Mouse (Mus musculus) lung, embryonic 14.5 days (tissue): ENCODE data around the gene Olfr68. TPM values are rescaled to one million over a fixed set of nuclear protein-coding genes. Genes with fewer than 3 reads are reported as not detected.
"Not testable (repeated sequence)": the region's sequence is repeated elsewhere in the genome, so short reads cannot be mapped to it uniquely, and the experiment has no call there.

Source experiments
- ATAC-seq: fragments of 200-750 bp; cut with Nextera tagmentation; 2 replicates; pipeline ENCODE4 v1.8.0; 2017; ENCODE audit warnings: mild to moderate bottlenecking, moderate TSS enrichment, moderate library complexity; ENCODE audit not compliant: insufficient read depth
- DNase-seq: peaks from one replicate; pipeline ENCODE4 v3.0.0-alpha.2; 2015
- H3K27ac ChIP-seq: fragments of 300-500 bp; sonication (generic); 2 replicates; pipeline ENCODE4 v1.5.1; 2014; ENCODE audit warnings: low read depth, mild to moderate bottlenecking, moderate library complexity
- H3K27me3 ChIP-seq: fragments of 300-500 bp; sonication (generic); 2 replicates; pipeline ENCODE4 v1.6.1; 2014; ENCODE audit warnings: low read length, control low read depth; ENCODE audit not compliant: insufficient read depth
- H3K36me3 ChIP-seq: fragments of 300-500 bp; sonication (generic); 2 replicates; pipeline ENCODE4 v1.6.1; 2014; ENCODE audit warnings: control low read depth; ENCODE audit not compliant: insufficient read depth
- H3K4me1 ChIP-seq: fragments of 300-500 bp; sonication (generic); 2 replicates; pipeline ENCODE4 v1.6.1; 2014; ENCODE audit warnings: antibody characterized with exemption, control low read depth; ENCODE audit not compliant: insufficient read depth
- H3K4me2 ChIP-seq: fragments of 300-500 bp; sonication (generic); 2 replicates; pipeline ENCODE4 v1.6.1; 2014; ENCODE audit warnings: mild to moderate bottlenecking
- H3K4me3 ChIP-seq: fragments of 300-500 bp; sonication (generic); 2 replicates; pipeline ENCODE4 v1.5.1; 2014; ENCODE audit warnings: low read depth, low read length
- H3K9ac ChIP-seq: fragments of 300-500 bp; sonication (generic); 2 replicates; pipeline ENCODE4 v1.6.1; 2014
- H3K9me3 ChIP-seq: fragments of 300-500 bp; sonication (generic); 2 replicates; pipeline ENCODE4 v1.6.1; 2016; ENCODE audit warnings: low read depth, low read length, control low read depth
- CTCF ChIP-seq: IDR thresholded peaks from 2 replicates; pipeline ENCODE4 v1.5.1; 2016; ENCODE audit warnings: antibody characterized with exemption, low read depth
- WGBS: fragments of 180-500 bp; shearing (Covaris S2); extraction: QIAGEN DNeasy Blood & Tissue Kit; methylation state at CpG from one replicate; pipeline ENCODE4 v1.1.7; 2014; 5-methylcytosine and 5-hydroxymethylcytosine counted together
- polyA plus RNA-seq: library from polyadenylated mRNA; unstranded; fragments of >200 nt; fragmentation: Nextera tagmentation; extraction: Ambion mirVana; gene quantifications from 2 replicates; pipeline ENCODE4 v1.2.1, GENCODE M21; 2014

Olfr68 gene
- polyA plus RNA-seq, 1 experiment from 2014 or later, result not detected

DNA sequence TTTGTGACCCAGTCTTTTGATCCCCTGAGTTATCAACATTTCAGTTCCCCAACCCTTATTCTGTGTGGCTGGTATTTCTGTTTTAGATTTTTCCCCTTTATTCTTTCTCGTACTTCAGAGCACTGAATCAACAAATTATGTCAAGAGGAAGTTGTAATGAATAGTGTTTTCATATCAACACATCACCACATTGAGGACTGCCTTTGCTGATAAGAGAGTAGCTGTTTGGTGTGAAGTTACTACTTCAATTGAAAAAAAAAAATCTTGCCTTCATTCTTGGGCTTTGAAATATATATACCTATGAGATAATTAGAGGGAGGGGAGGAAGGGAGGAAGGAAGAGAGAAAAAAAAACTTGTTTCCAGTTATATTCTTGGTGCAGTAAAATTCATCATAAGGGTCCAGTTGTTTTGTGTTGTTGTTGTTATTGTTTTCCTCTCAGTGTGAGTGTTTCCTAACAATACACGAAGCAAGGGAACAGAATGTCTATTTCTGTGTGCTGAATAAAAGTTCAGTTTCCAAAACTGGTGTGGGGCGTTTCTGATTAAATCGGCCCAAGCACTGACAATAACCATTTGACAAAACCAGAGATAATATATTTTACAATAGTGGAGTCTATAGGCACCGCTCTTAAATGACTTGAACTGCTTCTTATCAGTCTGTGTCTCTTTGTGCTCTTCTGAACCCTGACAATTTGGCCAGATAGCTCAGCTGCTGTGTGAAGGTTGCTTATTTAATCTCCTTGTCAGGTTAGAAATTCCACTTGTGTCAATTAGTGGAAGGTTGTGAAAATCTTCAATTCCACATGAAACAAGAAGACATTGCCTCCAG, 29.7 kb upstream of the Olfr68 start:
- WGBS, result 31% methylated on average over 5 of the region's 5 CpGs
- no peak overlapping the region for H3K9ac ChIP-seq
- DNase-seq, result no peak
- H3K4me3 ChIP-seq, result no peak overlapping the region
- no peak for ATAC-seq
- no peaks in the 10 kb centered on the region for H3K9me3 ChIP-seq
- TF ChIP-seq CTCF, result no peak
- no peak overlapping the region for H3K4me2 ChIP-seq
- H3K27me3 ChIP-seq, result no peaks in the 10 kb centered on the region
- no peak overlapping the region; the same call in 1 of the 2 replicates for H3K27ac ChIP-seq
- no peaks in the 10 kb centered on the region for H3K4me1 ChIP-seq
- no peaks in the 10 kb centered on the region for H3K36me3 ChIP-seq

- 64% methylated on average over 2 of the region's 2 CpGs for WGBS
- ATAC-seq, DNase-seq, H3K4me1 ChIP-seq, H3K36me3 ChIP-seq, H3K9ac ChIP-seq, H3K4me3 ChIP-seq, H3K27ac ChIP-seq, H3K9me3 ChIP-seq, H3K27me3 ChIP-seq, H3K4me2 ChIP-seq: not testable (repeated sequence)
Measured at GRCm38 (mm10) chr7:103808120-103808519, 28.6 kb upstream of the Olfr68 start.

- TF ChIP-seq CTCF, result peak; percentile 63
Measured at GRCm38 (mm10) chr7:103806856-103807255, 27.4 kb upstream of the Olfr68 start.

DNA sequence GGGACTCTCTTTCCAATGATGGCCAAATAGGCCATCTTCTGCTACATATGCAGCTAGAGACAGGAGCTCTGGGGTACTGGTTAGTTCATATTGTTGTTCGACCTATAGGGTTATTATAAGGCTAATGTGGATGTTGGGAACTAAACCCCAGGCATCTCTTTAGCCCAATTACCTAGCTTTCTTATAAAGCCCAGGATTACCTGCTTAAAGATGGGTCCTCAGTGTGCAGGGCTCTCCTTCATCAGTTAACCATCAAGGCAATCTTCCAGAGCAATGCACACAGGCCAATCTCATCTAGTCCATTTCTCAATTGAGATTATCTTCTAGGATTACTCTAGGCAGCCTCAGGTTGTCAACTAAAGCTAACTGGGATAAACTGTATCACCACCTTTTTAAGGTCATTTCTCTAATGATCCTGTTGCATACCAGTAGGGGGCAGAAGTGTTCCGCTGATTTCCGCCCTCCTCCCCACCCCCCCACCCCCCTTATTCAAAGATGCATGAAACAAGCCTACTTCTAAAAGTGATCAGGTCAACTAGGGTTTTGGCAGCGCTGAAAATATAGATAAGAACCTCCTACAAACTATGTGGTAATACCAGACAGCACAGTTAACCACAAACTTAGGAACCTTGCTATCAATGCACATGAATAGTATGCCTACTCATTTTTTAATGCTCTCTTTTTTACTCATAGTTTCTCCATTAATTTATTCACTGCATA, 13.3 kb upstream of the Olfr68 start:
- H3K9me3 ChIP-seq, result no peaks in the 10 kb centered on the region
- DNase-seq (no peak), ATAC-seq (no peak)
- no peaks in the 10 kb centered on the region for H3K27me3 ChIP-seq
- H3K4me1 ChIP-seq, result no peaks in the 10 kb centered on the region
- no peak overlapping the region for H3K4me2 ChIP-seq
- no peak overlapping the region for H3K4me3 ChIP-seq
- no peaks in the 10 kb centered on the region for H3K36me3 ChIP-seq
- no peak overlapping the region for H3K27ac ChIP-seq
- whole genome bisulfite sequencing, result 24% methylated on average over 4 of the region's 4 CpGs
- no peak for TF ChIP-seq CTCF
- H3K9ac ChIP-seq, result no peak overlapping the region

More at GRCm38 (mm10) chr7:103806856-103807255, 27.4 kb upstream of the Olfr68 start:
- no peak overlapping the region for H3K4me3 ChIP-seq
- no peak overlapping the region for H3K4me2 ChIP-seq
- 66% methylated on average over 1 of the region's 1 CpGs for WGBS
- H3K9me3 ChIP-seq, result no peaks in the 10 kb centered on the region
- no peak overlapping the region for H3K9ac ChIP-seq
- H3K36me3 ChIP-seq, result no peaks in the 10 kb centered on the region
- no peak overlapping the region for H3K27ac ChIP-seq
- H3K4me1 ChIP-seq, result no peaks in the 10 kb centered on the region
- ATAC-seq (no peak), DNase-seq (peak; percentile 78)
- no peaks in the 10 kb centered on the region for H3K27me3 ChIP-seq

DNA sequence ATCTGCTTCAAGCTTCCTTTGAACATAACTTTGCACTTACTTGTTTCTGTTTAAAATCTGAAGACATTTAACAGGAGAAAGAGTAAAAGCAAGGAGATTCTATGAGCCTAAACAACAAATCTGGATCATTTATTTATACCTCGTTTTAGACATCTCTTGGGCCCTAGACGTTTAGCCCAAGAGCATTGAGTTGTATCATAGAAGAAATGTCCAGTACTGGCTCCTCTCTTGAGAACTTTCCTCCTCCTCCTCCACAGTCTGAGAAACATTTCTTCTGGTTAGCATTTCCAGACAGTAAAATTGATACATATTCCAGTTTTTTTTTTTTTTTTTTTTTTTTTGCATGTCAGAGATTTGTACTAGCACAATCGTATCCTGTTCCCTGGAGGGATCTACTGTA, 12.2 kb upstream of the Olfr68 start, which contains the start of gene Olfr67:
Gene Olfr67 (minus strand): TSS at position 101 of the 400 bp plus-strand sequence.
- Histone ChIP-seq H3K27me3 (no peaks in the 10 kb centered on the region), H3K9me3 (no peaks in the 10 kb centered on the region), H3K9ac (no peak within 1 kb of the TSS), H3K4me2 (no peak within 1 kb of the TSS), H3K27ac (no peak within 1 kb of the TSS), H3K4me3 (no peak within 1 kb of the TSS), H3K36me3 (no peaks in the 10 kb centered on the region), H3K4me1 (no peaks in the 10 kb centered on the region)
- no peak for TF ChIP-seq CTCF
- WGBS, result 66% methylated on average over 3 of the region's 3 CpGs
- DNase-seq, result no peak
- no peak for ATAC-seq

- not testable (repeated sequence) for H3K27ac ChIP-seq
- WGBS, result 88% methylated on average over 4 of the region's 4 CpGs
Measured at GRCm38 (mm10) chr7:103777652-103778051, 1.8 kb downstream of the Olfr68 start.

DNA sequence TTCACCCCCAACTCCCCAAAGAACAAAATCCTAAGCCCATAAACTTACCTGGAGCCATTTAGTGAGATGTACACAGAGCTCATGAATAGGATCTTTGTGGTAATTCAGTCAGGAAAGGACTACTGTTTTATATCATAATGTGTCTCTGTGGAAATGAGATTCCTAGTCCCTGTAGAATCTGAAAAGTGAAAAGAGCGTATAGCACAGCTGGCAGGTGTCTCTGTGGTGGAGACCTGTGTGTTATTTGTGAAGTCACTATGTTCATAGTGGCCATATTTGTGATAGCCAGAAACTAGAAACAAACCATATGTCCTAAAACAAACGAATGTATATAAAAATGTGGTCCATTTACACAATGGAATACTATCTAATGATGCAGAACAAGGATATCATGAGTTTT, 8.0 kb downstream of the Olfr68 start, which contains the start of gene Olfr69:
Gene Olfr69 (minus strand): TSS at position 101 of the 400 bp plus-strand sequence.
- WGBS, result 60% methylated on average over 2 of the region's 2 CpGs
- Histone ChIP-seq H3K4me3 (no peak within 1 kb of the TSS), H3K9me3 (no peaks in the 10 kb centered on the region)

More at GRCm38 (mm10) chr7:103777652-103778051, 1.8 kb downstream of the Olfr68 start:
- H3K4me2 ChIP-seq, H3K27me3 ChIP-seq, H3K4me1 ChIP-seq, ATAC-seq, DNase-seq, H3K4me3 ChIP-seq, H3K9me3 ChIP-seq, H3K9ac ChIP-seq, H3K36me3 ChIP-seq: not testable (repeated sequence)

DNA sequence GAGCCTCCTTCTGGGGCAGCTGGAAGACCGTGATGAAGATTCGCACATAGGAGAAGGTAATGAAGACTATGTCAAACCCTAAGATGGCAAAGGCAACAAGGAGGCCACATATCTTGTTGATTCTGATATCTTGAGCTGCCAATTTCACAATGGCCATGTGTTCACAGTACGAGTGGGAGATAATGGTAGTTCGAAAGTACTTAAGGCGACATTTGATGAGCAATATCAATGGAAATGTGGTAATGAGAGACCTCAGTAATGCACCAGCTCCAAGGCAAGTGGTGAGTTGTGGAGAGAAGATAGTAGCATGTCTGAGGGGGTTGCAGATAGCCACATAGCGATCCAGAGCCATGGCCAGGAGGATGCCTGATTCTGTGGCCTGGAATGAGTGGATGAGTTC, 11.8 kb downstream of the Olfr68 start:
- not testable (repeated sequence) for H3K36me3 ChIP-seq, DNase-seq, H3K9ac ChIP-seq, H3K4me3 ChIP-seq, H3K27ac ChIP-seq, H3K27me3 ChIP-seq, H3K4me2 ChIP-seq, ATAC-seq, H3K9me3 ChIP-seq, H3K4me1 ChIP-seq
- 81% methylated on average over 6 of the region's 6 CpGs for WGBS

More for the DNA sequence above, 8.0 kb downstream of the Olfr68 start, which contains the start of gene Olfr69:
- H3K4me2 ChIP-seq, result no peak within 1 kb of the TSS
- ATAC-seq (no peak), DNase-seq (no peak)
- no peak within 1 kb of the TSS for H3K9ac ChIP-seq
- H3K36me3 ChIP-seq, result no peaks in the 10 kb centered on the region
- no peaks in the 10 kb centered on the region for H3K27me3 ChIP-seq
- H3K27ac ChIP-seq, result no peak within 1 kb of the TSS
- H3K4me1 ChIP-seq, result no peaks in the 10 kb centered on the region
- no peak for TF ChIP-seq CTCF

GRCm38 (mm10) chr7:103762212-103762611, 17.3 kb downstream of the Olfr68 start:
- not testable (repeated sequence) for H3K4me1 ChIP-seq, H3K36me3 ChIP-seq, DNase-seq, ATAC-seq, H3K4me3 ChIP-seq, H3K4me2 ChIP-seq, H3K27ac ChIP-seq, H3K9ac ChIP-seq, H3K27me3 ChIP-seq, H3K9me3 ChIP-seq
- 70% methylated on average over 6 of the region's 6 CpGs for WGBS
